Mouse (Mus musculus) kidney, adult 8-10 months (tissue): ENCODE measurements around the gene Jak3.
"Not testable (repeated sequence)": the region's sequence is repeated elsewhere in the genome, so short reads cannot be mapped to it uniquely, and the experiment has no call there.

Experiments
- DNase-seq, 2 experiments: peaks; one replicate each; pipeline ENCODE4 v3.0.0; 2022

Jak3 gene

DNA sequence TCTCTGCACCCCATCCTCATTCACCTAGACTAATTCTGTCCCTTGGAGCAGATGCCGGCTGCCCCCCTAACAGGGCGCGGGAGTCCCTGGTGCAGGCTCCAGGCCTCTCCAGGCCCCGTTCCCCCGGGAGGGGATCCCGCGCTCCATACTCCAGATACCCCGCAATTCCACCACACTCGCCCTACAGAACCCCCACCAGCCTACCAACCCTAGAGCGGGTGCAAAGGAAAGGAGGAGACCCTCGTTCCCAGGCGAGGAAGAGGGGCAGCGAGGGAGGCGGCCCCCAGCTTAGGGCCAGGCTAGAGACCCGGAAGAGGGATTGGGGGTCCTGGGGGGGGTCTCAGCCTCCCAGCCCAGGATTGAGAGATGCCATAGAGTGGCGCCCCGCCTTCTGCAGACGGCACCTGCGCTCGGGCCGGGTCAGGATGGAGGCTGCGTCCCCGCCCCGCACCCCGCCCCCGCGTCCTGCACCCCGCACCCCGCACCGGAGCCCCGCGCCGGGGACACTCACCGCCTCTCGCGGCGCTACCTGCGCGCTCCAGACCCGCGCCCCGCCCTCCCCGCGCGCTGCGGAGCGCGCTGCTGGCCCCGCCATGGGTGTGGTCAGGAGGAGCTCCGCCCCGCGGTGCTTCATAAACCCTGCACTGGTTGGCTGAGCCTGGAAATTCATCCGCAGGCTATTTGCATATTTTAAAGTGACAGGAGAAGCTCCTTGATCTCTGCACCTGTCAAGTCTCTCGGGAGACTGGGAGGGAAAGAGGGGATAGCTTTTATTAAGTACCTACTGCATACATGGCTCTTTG, 49.2 kb downstream of the Jak3 start, which contains the start of gene Fcho1:
Gene Fcho1 (minus strand): TSS at position 595 of the 803 bp plus-strand sequence.
- DNase-seq = peak; percentile 67 to 70

DNA sequence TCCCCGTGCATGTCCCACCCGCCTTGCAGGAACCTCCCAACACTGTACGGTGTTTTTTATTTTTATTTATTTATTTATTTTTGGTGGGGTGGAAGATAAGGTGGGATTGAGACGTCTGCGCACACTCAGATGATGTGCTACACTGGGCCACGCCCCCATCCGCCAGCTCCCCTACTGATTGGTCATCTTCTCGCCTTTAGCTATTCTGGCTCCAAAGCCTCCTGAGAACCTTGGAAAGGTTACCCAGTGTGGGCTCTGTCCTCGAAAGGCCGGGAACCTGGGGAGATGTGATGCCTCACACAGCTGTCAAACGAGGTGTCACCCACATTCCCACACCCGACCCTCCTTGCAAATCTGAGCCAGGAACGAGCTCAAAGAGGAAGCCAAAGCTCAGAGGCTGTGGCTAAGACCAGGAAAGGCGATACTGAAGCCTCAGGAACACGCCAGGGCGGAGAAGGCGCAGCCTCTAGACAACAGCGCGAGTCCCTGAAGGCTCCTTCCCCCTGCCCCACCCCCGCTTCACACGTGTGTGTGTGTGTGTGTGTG, 52.2 kb downstream of the Jak3 start:
- DNase-seq = no peak

DNA sequence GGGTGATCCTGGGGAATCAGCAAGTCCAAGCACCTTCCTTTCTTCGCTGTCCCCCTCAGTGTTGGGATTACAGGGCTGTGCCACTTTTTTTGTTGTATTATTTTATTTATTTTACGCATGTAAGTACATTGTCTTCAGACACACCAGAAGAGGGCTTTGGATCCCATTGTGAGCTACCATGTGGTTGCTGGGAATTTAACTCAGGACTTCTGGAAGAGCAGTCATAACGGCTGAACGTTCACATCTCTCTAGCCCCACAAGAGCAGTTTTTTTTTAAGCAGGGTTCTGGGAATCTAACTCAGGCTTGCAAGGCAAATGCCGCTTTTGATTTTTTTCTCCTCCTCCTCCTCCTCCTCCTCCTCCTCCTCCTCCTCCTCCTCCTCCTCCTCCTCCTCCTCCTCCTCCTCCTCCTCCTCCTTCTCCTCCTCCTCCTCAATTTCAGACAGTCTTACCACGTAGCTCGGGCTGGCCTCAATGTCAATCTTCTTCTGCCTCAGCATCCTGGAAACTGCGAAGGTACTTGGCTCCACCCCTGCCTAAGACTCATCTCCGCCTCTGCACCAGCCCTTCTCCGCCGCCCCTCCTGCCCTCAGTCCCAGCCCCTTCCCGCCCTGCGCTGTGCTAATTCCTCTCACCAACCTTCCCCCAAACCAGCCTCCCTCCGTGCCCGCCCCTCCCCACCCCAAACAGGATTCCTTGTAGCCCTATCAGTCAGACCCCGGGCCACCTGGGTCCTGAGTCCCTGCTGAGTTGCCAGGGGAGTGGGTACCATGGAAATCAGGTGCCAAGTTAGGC, 52.9 kb downstream of the Jak3 start:
- no peak for DNase-seq

DNA sequence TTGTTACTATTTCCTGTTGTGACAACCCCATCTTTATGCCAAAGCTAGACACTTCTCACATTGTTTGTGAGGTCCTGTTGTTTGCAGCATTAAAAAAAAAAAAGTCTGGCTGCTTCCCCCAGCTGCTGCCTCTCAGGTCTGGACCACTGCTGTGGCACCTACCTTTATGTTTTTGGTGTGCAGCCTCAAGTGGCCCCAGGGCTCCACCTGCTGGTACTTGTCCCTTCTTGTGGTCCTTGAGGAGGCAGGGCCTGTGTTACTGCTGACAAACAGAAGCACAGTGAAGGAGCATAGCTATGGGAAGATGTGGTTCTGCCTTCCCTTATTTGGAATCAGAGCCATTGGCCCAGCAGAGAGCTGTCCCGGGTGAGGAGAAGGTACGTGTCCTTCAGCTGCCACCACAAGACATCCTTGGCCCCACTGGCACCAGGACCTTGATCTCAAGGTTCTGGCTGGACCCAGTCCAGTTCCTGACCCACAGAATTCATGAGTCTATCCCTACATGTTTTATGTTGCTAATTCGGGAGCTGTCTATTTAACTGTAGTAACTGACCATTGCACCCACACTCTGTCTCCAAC, 55.6 kb downstream of the Jak3 start:
- DNase-seq = peak; percentile 39 to 67

DNA sequence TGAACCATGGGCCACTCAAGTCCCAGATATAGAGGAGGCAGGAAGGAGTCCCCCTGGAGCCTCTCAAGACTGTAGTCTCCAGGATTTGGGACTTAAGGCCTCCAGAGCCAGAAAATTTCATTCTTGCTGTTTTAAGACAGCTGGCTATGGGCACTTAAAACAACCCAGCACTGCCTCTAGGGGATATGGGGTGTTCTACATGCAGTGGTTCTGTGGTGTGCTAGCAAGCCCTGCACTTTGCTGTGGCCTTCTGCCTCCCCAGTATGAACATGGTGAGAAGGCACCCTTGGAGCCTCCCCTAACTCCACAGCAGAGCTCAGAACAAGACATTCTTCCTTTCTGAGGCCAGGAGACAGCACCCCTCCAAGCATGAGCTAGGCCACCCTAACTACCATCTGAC, 62.2 kb downstream of the Jak3 start:
- not testable (repeated sequence) for DNase-seq
